Mouse (Mus musculus) adipose tissue, adult 10 weeks (tissue): ENCODE data around the gene Mau2. TPM values are rescaled to one million over a fixed set of nuclear protein-coding genes. Genes with fewer than 3 reads are reported as not detected.

Experiments
- polyA plus RNA-seq: library from polyadenylated mRNA; stranded (reverse); fragments of 350-450 nt; fragmentation: Illumina TruSeq; extraction: RNeasy Lipid Tissue Mini Kit (QIAGEN cat#74804); gene quantifications from one replicate; pipeline ENCODE4 v1.2.3, GENCODE M21; 2014; ENCODE audit warnings: low read depth, low replicate concordance

The Mau2 gene
- 33.6 TPM for polyA plus RNA-seq

DNA sequence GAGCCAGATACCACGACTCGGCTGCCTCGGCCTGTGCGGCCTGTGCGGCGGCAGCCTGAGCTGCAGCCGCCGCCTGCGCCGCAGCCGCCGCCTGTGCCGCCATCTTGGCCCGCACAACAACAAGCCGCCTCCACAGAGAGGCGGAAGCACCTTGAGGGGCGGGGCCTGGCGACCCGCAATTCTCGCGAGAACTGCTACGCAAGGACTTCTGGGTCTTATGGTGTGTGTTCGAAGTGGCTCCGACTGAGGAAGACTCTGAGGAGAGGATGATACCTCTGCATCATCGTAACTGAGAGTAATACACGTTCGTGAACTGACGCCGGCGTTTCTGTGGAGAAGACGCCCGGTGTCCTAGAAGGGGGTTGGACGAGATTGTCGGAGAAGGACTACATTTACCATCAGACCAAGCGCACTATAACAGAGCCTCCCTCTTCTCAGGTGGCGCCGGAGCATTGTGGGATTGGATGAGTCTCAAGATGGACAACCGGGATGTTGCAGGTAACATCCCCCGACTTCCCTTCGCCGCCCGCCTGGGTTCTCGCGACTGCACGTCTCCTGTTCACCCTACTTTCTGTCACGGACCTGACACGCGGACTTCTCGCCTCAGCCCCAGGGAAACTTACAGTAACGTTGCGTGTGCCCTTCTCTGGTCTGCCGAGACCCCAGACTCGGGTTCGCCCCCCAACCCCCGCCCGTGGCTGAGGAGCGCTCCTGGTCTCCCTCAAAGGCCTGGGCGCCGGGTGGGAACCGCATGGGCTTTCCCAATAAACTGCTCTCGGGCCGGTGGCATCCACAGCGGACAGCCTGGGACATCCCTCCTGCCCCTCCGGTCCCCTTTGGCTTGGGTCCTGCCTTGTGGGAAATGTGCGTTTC, at the start of gene Mau2, which contains the start of gene Sugp1:
TSS of gene Mau2 (minus strand) at position 152 of the 873 bp plus-strand sequence.
TSS of gene Sugp1 (plus strand) at position 231 of the 873 bp plus-strand sequence.

DNA sequence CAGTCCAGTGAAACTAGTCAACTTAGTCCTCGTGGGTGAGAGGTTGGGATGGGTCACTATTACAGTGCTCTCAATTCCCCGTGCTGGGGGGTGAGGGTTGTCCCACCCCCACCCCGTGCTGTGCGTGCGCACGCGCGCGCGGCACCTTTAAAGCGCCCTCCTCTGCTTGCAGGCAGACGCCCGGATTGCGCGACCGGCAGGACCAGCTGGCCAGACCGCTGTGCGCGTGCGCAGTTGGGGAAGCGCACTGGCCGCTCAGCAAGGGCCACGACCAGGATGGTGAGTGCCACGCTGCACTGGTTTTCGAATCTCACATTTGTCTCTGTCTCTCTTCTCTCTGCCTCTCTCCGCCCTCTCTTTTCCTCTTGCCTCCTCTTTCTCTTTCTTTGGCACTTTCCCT, 40.8 kb upstream of the Mau2 start, which contains the start of gene Hapln4:
TSS of gene Hapln4 (plus strand) at position 173 of the 400 bp plus-strand sequence.

DNA sequence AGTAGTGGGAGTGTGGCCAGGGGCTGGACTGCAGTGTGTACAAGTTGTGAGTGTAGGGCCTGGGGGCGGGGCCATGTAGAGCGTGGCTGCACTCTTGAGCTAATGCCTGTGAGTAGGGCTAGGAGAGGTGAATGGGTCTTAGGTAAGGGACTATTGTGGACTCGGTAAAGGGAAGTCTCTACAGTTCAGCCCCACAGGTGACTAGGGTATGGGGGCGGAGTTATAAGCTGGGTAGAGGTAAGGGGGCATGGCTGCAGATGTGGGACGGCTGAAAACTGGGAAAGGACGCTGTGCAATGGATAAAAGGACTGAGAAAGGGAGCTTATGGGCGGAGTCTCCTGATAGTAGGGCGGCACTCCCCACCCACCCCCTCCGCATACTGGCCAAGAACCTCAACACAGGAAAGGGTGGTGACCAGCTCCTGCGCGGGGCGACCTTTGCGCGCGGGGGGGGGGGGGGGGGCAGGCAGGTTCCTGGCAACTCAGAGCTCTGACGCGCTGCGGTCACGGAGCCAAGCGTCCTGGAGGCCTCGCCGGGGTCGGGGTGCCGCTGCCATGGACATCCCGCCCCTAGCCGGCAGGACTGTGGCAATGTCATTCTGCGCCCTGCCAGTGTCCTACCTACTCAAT, 30.0 kb upstream of the Mau2 start, which contains the start of gene Tm6sf2:
TSS of gene Tm6sf2 (plus strand) at position 484 of the 629 bp plus-strand sequence.

DNA sequence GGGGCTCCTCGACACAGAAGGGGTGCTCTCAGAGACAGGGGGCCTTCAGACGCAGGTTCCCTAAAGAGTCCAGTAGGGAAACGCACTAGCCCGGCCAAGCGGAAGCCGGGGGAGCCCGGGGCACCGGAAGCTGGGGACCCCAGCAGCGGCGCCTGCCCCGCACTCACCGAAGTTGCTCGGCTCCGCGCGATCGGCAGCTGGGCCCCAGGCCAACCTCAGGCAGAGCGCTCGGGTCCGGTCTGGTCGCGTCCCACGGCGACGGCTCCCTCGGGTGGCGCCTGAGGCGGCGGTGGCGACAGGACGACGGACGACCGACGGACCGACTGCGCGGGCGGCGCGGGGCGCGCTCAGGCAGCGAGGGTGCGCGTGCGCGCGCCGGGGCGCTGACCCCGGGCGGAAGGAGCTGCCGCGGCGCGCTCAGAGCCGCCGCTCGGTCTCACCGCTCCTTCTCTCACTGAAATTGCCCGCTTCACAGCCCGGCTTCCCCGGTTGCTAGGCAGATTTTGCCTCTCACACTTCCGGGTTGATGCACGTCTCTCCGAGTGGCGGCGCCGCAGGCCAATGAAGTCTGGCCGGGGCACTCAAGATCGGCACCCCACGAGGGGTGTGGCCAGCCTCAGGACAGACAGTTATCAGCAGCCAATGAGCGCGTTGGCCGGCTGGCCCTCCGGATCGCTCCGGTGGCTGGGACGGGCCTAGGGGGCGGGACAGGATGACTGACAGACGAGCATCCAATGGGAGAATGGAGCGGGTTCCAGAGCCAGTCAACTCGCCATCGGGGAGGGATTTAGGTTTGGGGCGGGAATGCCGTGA, 46.6 kb downstream of the Mau2 start, which contains the start of gene Gatad2a:
TSS of gene Gatad2a (minus strand) at position 609 of the 813 bp plus-strand sequence.

Other genes with a start within 250 kb of the Mau2 start
- 13.0 TPM for gene Gmip, start 234.1 kb downstream of the Mau2 start, polyA plus RNA-seq
- gene Lpar2, start 220.3 kb downstream of the Mau2 start, polyA plus RNA-seq, result 1.9 TPM
- 6.2 TPM for gene Pbx4, start 210.2 kb downstream of the Mau2 start, polyA plus RNA-seq
- 0.38 TPM for gene Cilp2, start 155.0 kb downstream of the Mau2 start, polyA plus RNA-seq
- 9.8 TPM for gene Tssk6, start 140.6 kb downstream of the Mau2 start, polyA plus RNA-seq
- gene Ndufa13, start 140.2 kb downstream of the Mau2 start, polyA plus RNA-seq, result 118 TPM
- 1.6 TPM for gene Yjefn3, start 140.0 kb downstream of the Mau2 start, polyA plus RNA-seq
- 41.1 TPM for gene Gatad2a, start 46.4 kb downstream of the Mau2 start, polyA plus RNA-seq
- gene Sugp1, start 79 bp upstream of the Mau2 start, polyA plus RNA-seq, result 23.3 TPM
- 0.68 TPM for gene Tm6sf2, start 30.2 kb upstream of the Mau2 start, polyA plus RNA-seq
- 0.10 TPM for gene Hapln4, start 40.7 kb upstream of the Mau2 start, polyA plus RNA-seq
- gene Ncan, start 78.1 kb upstream of the Mau2 start, polyA plus RNA-seq, result 0.21 TPM
- gene Nr2c2ap, start 88.6 kb upstream of the Mau2 start, polyA plus RNA-seq, result 17.3 TPM
- gene Rfxank, start 96.4 kb upstream of the Mau2 start, polyA plus RNA-seq, result 13.1 TPM
- 57.0 TPM for gene Borcs8, start 96.8 kb upstream of the Mau2 start, polyA plus RNA-seq
- 0.40 TPM for gene Mef2b, start 97.0 kb upstream of the Mau2 start, polyA plus RNA-seq
- 44.5 TPM for gene Tmem161a, start 129.6 kb upstream of the Mau2 start, polyA plus RNA-seq
- 28.3 TPM for gene Slc25a42, start 169.6 kb upstream of the Mau2 start, polyA plus RNA-seq
- 30.9 TPM for gene Sugp2, start 191.5 kb upstream of the Mau2 start, polyA plus RNA-seq
- 7.3 TPM for gene Armc6, start 191.7 kb upstream of the Mau2 start, polyA plus RNA-seq
- 43.4 TPM for gene Homer3, start 240.1 kb upstream of the Mau2 start, polyA plus RNA-seq